Mouse (Mus musculus): ENCODE measurements around the gene Map3k4. TPM values are rescaled to one million over a fixed set of nuclear protein-coding genes. Genes with fewer than 3 reads are reported as not detected.
A peak's percentile ranks its signal among the peaks of the same experiment; 100 is the strongest.

Map3k4 gene
- polyA plus RNA-seq, 1 experiment from 2014 or later = 49.3 TPM

DNA sequence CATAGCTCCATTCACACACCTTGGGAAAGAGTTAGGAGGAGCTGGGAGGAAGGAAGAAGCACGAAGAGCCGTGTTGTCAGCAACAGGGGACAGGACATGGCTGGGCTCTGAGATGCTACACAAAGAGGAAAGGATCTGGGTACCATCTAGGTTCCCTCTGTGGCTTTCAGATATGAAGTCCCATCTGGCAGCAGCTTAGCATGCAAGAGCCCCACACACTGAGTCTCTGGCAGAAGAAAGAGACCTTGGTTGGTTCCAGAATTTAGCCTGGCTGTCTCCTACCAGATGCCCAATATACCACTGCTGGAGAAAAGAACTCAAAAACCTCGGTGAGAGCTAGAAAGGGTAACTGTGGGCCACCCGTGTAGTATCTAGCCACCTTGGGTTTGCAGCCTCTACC, 41.3 kb downstream of the Map3k4 start:
- ChIA-PET CTCF (interaction anchor here (1.2 to 2.2 kb wide), 3 partner anchors 11 to 90 kb away, joined by 3 to 11 read pairs (median 6); no protein-coding TSS in a partner anchor), POLR2A (interaction anchor here (1.4 kb wide), 1 partner anchor 16 kb away, joined by 4 read pairs; no protein-coding TSS in a partner anchor)
- ATAC-seq (no peak), DNase-seq (ENCODE audit: low read depth, low spot score) (no peak)
- no peaks in the 10 kb centered on the region for H3K27me3 ChIP-seq
- TF ChIP-seq CTCF (IDR thresholded peaks at IDR 0.05) = no peak
- in situ Hi-C loops (cut with MboI; ENCODE audit: low pct_unique_long_range_greater_than_20kb) = no loop called here

DNA sequence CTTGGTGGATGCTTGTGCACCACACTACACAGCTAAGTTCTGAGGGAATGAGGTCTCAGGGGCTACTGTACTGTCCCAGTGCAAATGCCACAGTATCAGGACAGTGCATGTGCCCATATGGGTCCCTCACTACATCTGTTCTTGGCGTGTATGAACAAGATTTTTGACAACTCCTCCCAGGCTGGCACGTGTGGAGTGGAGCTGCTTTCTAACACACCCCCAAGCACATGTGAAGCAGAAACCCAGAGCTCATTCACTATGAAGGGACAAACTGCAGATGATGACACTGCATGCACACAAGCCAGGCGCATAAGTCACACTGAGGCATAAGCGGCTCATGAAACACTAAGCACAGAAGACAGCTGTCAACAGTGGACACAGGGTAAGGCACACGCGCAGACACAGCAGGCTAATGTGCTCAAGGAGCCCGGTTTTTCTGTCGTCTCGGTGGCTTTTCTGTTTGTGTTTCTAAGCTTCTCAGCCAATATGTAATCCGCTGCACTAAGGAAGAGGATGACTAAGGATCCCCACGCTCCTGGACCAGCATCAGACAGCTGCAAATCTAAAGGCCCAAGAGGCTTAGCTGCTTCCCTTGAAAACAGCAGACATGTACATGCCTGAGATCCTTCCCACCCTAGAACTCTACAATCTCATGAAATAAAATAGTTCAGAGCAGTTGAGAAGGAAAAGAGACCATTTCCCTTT, 41.9 kb downstream of the Map3k4 start:
- ChIA-PET POLR2A (interaction anchor here (1.0 kb wide), 1 partner anchor 41 kb away, joined by 3 read pairs; no protein-coding TSS in a partner anchor), CTCF (interaction anchor here (1.0 to 2.2 kb wide), 3 partner anchors 11 to 91 kb away, joined by 3 to 11 read pairs (median 6); no protein-coding TSS in a partner anchor)
- no peaks in the 10 kb centered on the region for H3K27me3 ChIP-seq
- ATAC-seq (no peak), DNase-seq (ENCODE audit: low read depth, low spot score) (no peak)
- in situ Hi-C loops (cut with MboI; ENCODE audit: low pct_unique_long_range_greater_than_20kb) = no loop called here
- no peak for TF ChIP-seq CTCF (IDR thresholded peaks at IDR 0.05)

DNA sequence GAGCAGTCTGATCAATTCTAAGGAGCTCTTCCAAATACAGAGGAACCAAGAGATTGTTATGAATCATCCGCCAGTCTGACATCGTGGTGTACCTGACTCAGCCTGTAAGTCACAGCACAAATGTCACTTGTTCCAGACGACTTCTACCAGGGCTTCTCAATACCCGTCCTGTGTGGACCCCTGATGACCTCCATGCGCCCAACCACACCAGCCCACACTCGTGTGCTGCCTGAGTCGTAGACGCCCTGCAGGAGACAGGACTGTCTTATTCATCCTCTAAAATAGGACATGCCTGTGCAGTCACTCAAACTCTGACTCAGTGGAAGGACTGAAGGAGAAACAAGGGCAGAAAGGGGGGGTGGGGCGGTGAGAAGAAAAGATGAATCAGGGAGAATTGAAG, 42.8 kb downstream of the Map3k4 start:
- in situ Hi-C loops (cut with MboI; ENCODE audit: low pct_unique_long_range_greater_than_20kb) = no loop called here
- no peaks in the 10 kb centered on the region for H3K27me3 ChIP-seq
- POLR2A ChIA-PET = no interaction called here
- TF ChIP-seq CTCF (IDR thresholded peaks at IDR 0.05) = no peak
- ATAC-seq (peak; percentile 61), DNase-seq (ENCODE audit: low read depth, low spot score) (no peak)
- CTCF ChIA-PET = interaction anchor here (0.9 to 1.1 kb wide), 2 partner anchors 10 to 25 kb away, joined by 4 to 7 read pairs; no protein-coding TSS in a partner anchor

DNA sequence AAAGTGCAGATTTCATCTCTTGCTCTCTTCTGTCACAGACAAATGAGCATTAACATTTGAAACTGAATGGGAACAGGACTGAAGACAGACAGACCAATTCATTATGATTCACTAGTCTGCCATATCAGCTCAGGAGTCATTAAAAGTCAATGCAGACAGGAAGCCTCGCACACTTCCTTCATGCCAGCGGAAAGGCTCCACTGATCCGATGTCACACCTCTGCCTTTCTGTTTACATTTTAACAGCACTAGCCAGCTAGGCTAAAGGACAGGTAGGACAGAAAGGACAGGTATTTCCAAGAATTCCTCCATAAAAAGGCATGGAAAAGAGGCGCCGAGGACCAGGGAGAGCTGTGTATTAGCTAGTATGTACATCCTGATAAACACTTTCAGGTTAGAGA, 45.6 kb downstream of the Map3k4 start:
- in situ Hi-C loops (cut with MboI; ENCODE audit: low pct_unique_long_range_greater_than_20kb) = no loop called here
- CTCF ChIA-PET = interaction anchor here (0.7 to 1.6 kb wide), 6 partner anchors 9 to 99 kb away, joined by 3 to 4 read pairs (median 3); no protein-coding TSS in a partner anchor
- no peak for ATAC-seq
- POLR2A ChIA-PET = interaction anchor here (0.9 kb wide), 1 partner anchor 47 kb away, joined by 3 read pairs; no protein-coding TSS in a partner anchor
- H3K27me3 ChIP-seq = no peaks in the 10 kb centered on the region
- TF ChIP-seq CTCF (IDR thresholded peaks at IDR 0.05) = no peak
- no peak for DNase-seq (ENCODE audit: low read depth, low spot score)

DNA sequence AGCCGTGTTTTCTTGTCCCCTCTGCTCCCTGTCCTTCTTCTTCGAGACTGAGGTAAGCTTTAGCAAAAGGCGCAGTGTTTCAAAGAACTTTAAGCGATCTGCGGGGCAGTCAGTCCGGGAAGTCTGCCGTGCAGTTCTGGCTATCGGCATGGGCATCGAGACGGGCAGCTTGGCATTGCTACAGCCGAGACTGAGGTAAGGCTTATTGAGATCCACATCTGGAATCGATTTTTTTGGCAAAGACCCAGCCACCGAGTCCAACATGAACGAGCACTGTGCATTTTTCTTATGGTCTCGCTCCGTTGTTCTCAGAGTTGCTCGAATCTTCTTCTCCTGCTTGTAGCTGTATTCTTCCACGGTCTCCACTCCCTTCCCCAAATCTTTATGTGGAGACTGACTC, 46.8 kb downstream of the Map3k4 start:
- no peak for TF ChIP-seq CTCF (IDR thresholded peaks at IDR 0.05)
- ChIA-PET CTCF (interaction anchor here (1.4 to 1.6 kb wide), 2 partner anchors 29 to 95 kb away, joined by 4 to 7 read pairs; no protein-coding TSS in a partner anchor), POLR2A (no interaction called here)
- ATAC-seq = no peak
- no peak for DNase-seq (ENCODE audit: low read depth, low spot score)
- in situ Hi-C loops (cut with MboI; ENCODE audit: low pct_unique_long_range_greater_than_20kb) = no loop called here
- no peaks in the 10 kb centered on the region for H3K27me3 ChIP-seq

DNA sequence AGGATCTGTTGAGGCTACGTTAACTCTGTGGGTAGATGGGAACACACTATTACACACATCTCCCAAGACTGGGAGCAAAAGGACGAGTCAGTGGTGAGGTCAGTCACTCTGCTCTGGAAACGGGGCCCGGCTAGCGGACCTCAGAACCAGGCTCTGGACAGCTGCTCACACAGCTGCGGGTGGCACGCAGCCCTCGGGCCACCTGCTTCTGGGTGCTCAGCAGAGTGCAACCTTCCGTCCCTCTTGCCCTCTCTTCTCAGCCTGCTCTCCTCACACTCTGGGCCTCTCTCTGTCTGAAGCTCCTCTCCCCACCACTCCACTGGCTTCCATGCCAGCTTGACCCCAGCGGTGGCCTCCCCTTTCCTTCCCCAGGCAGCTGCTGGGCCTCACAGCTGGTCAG, 50.1 kb downstream of the Map3k4 start:
- no peak for TF ChIP-seq CTCF (IDR thresholded peaks at IDR 0.05)
- H3K27me3 ChIP-seq = no peaks in the 10 kb centered on the region
- ATAC-seq (no peak), DNase-seq (ENCODE audit: low read depth, low spot score) (no peak)
- in situ Hi-C loops (cut with MboI; ENCODE audit: low pct_unique_long_range_greater_than_20kb) = loop anchor here (5.0 kb wide), 2 partner anchors 49 to 99 kb away; partner anchors contain the start of gene Map3k4
- POLR2A ChIA-PET = no interaction called here
- CTCF ChIA-PET = interaction anchor here (1.5 kb wide), 1 partner anchor 44 kb away, joined by 4 read pairs; no protein-coding TSS in a partner anchor

DNA sequence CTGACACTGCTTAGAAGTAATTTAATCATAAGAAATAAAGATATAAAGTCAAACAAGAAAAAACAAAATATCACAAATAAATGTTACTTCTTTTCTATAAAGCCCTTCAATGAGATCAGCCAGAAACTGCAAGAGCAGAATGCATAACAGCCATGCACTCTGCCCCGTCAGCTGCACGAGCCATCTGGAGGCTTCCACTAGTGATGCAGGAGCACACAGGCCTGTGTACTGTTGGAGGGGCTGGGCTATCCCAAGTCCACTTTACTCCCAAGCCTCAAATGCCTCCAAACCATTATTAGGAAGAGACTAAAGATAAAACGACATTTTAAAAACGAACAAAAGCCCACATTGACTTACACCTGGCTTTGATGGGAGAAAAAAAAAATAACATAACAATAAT, 50.5 kb downstream of the Map3k4 start:
- POLR2A ChIA-PET = interaction anchor here (0.6 kb wide), 1 partner anchor 500 kb away, joined by 3 read pairs; no protein-coding TSS in a partner anchor
- ATAC-seq (no peak), DNase-seq (ENCODE audit: low read depth, low spot score) (no peak)
- TF ChIP-seq CTCF (IDR thresholded peaks at IDR 0.05) = no peak
- H3K27me3 ChIP-seq = no peaks in the 10 kb centered on the region
- CTCF ChIA-PET = interaction anchor here (1.5 to 4.3 kb wide), 2 partner anchors 45 to 104 kb away, joined by 4 to 18 read pairs; no protein-coding TSS in a partner anchor
- in situ Hi-C loops (cut with MboI; ENCODE audit: low pct_unique_long_range_greater_than_20kb) = loop anchor here (5.0 kb wide), 2 partner anchors 49 to 99 kb away; partner anchors contain the start of gene Map3k4

DNA sequence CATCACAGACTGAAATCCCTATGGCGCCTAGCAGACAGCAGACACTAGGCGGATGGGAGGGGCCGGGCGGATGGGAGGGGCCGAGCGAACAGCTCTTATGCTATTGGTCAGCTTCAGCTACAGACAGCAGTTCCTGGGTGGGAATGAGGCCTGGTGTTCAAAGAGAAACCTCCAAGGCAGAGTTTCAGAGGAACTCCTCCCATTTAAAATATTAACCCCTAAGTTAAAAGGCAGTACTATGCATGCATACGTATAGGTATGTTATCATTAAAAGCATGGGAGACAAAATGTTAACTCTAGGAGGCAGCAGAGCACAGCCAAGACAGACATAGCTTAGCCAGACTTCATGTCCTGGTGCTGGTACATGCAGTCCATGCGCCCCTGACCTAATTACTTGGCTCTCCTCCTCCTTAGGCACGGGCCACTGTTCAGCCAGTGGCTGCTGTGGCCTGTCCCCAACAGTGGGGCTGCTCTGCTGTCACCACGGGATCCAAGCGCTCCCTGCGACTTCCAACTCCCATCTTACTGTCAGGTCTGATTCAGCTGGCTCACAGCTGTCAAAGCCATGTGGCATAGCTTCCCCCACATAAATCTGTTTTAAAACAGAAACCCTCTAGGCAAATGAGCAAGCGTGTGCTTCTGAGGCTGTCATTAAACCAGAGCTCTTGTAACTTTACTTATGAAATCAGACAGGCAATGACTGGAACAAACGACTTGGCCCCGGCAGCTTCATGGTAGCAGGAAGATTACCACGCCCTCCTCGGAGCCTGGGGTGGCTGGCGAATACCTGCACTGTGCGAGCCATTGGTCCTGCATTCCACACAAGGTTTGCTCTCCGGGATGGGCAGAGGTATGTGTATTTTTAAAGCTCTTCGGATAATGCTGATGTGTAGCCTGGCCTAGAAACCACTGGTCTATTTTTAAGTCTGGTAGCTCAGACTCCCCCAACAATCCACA, 52.3 kb downstream of the Map3k4 start:
- in situ Hi-C loops (cut with MboI; ENCODE audit: low pct_unique_long_range_greater_than_20kb) = loop anchor here (5.0 kb wide), 2 partner anchors 51 to 101 kb away; partner anchors contain the start of gene Map3k4
- DNase-seq (ENCODE audit: low read depth, low spot score) (peak; percentile 51), ATAC-seq (peak; percentile 80)
- H3K27me3 ChIP-seq = no peaks in the 10 kb centered on the region
- CTCF ChIA-PET = interaction anchor here (0.8 to 4.3 kb wide), 22 partner anchors 8 to 211 kb away, joined by 3 to 18 read pairs (median 4); no protein-coding TSS in a partner anchor
- POLR2A ChIA-PET = interaction anchor here (1.3 to 1.7 kb wide), 3 partner anchors 34 to 105 kb away, joined by 4 to 8 read pairs (median 5); partner anchors contain the start of gene Map3k4
- no peak for TF ChIP-seq CTCF (IDR thresholded peaks at IDR 0.05)

DNA sequence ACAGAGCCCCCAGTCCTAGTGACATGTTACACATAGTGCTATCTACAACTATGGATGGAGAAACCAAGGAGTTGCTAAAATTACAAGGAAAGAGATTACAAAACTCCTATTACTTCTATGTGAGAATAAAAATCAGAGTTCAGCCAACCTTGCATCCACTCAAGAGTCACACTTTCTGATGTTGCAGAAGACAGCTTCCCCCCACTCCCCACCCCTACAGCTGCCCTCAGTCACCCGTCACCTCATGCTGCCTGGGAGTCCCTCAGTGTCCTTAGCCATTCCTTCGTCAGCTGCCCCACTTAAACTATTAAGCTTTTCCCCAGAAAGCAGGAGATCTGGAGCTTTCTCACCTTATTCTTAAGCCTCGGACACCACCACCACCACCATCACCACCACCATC, 54.3 kb downstream of the Map3k4 start:
- CTCF ChIA-PET = interaction anchor here (1.1 to 4.3 kb wide), 5 partner anchors 10 to 108 kb away, joined by 3 to 18 read pairs (median 6); no protein-coding TSS in a partner anchor
- in situ Hi-C loops (cut with MboI; ENCODE audit: low pct_unique_long_range_greater_than_20kb) = no loop called here
- no peak for TF ChIP-seq CTCF (IDR thresholded peaks at IDR 0.05)
- POLR2A ChIA-PET = interaction anchor here (1.4 kb wide), 1 partner anchor 53 kb away, joined by 5 read pairs; no protein-coding TSS in a partner anchor
- ATAC-seq (no peak), DNase-seq (ENCODE audit: low read depth, low spot score) (no peak)
- no peaks in the 10 kb centered on the region for H3K27me3 ChIP-seq
